Mouse (Mus musculus): ENCODE results near the gene Apopt1. TPM values are rescaled to one million over a fixed set of nuclear protein-coding genes. Genes with fewer than 3 reads are reported as not detected.

Apopt1 gene
- polyA plus RNA-seq, 1 experiment from 2014 or later = 69.6 TPM

- H3K27me3 ChIP-seq (ENCODE audit: control insufficient read depth, insufficient read depth, low read length) = no peaks in the 10 kb centered on the region
- H3K4me2 ChIP-seq (ENCODE audit: low read depth, low read length) = peak overlapping the region; percentile 96
- no peaks in the 10 kb centered on the region for H3K9me3 ChIP-seq (ENCODE audit: control insufficient read depth, low read length)
- ATAC-seq (ENCODE audit: low read depth) = peak; percentile 5; the same call in 1 of the 2 replicates
- H3K27ac ChIP-seq (ENCODE audit: low read depth, low read length) = peak overlapping the region; percentile 90
- H3K9ac ChIP-seq (replicated peaks; ENCODE audit: low read depth, low read length) = peak overlapping the region; percentile 93
- H3K4me3 ChIP-seq (ENCODE audit: low read depth, low read length) = peak overlapping the region; percentile 85
- 0 out of 2 replicates have a peak, but pooled peaks cover 7% of the 10 kb centered on the region for H3K36me3 ChIP-seq (ENCODE audit: control insufficient read depth, insufficient read depth, low read length)
- 2% methylated on average over 29 of the region's 29 CpGs for WGBS
- peaks cover 21% of the 10 kb centered on the region for H3K4me1 ChIP-seq (ENCODE audit: control insufficient read depth, insufficient read depth, low read length)
These were observed 42.6 kb upstream of the Apopt1 start for GRCm38 (mm10) chr12:111670371-111670971.

GRCm38 (mm10) chr12:111670976-111671375, 42.1 kb upstream of the Apopt1 start:
- Histone ChIP-seq H3K36me3 (ENCODE audit: control insufficient read depth, insufficient read depth, low read length) (0 out of 2 replicates have a peak, but pooled peaks cover 7% of the 10 kb centered on the region), H3K4me1 (ENCODE audit: control insufficient read depth, insufficient read depth, low read length) (peaks cover 21% of the 10 kb centered on the region), H3K9ac (replicated peaks; ENCODE audit: low read depth, low read length) (peak overlapping the region; percentile 93), H3K4me3 (ENCODE audit: low read depth, low read length) (peak overlapping the region; percentile 85), H3K27ac (ENCODE audit: low read depth, low read length) (peak overlapping the region; percentile 90), H3K9me3 (ENCODE audit: control insufficient read depth, low read length) (no peaks in the 10 kb centered on the region), H3K4me2 (ENCODE audit: low read depth, low read length) (peak overlapping the region; percentile 96), H3K27me3 (ENCODE audit: control insufficient read depth, insufficient read depth, low read length) (no peaks in the 10 kb centered on the region)
- ATAC-seq (ENCODE audit: low read depth) = 0 out of 2 replicates have a peak, but pooled peaks have one; percentile 5
- under 1% methylated on average over 34 of the region's 35 CpGs for WGBS

GRCm38 (mm10) chr12:111671431-111671902, 41.6 kb upstream of the Apopt1 start:
- H3K27ac ChIP-seq (ENCODE audit: low read depth, low read length) = peak overlapping the region; percentile 90

GRCm38 (mm10) chr12:111672176-111672575, 40.9 kb upstream of the Apopt1 start, which contains the start of gene Ckb:
Ckb (minus strand) TSS chr12:111672338.
- peak within 1 kb of the TSS; percentile 96 for H3K4me2 ChIP-seq (ENCODE audit: low read depth, low read length)
- peak within 1 kb of the TSS; percentile 93 for H3K9ac ChIP-seq (replicated peaks; ENCODE audit: low read depth, low read length)
- WGBS = under 1% methylated on average over 31 of the region's 31 CpGs
- H3K4me3 ChIP-seq (ENCODE audit: low read depth, low read length) = peak within 1 kb of the TSS; percentile 85
- H3K27ac ChIP-seq (ENCODE audit: low read depth, low read length) = peak within 1 kb of the TSS; percentile 90
- H3K9me3 ChIP-seq (ENCODE audit: control insufficient read depth, low read length) = no peaks in the 10 kb centered on the region
- peak; percentile 85 for ATAC-seq (ENCODE audit: low read depth)
- 0 out of 2 replicates have a peak, but pooled peaks cover 7% of the 10 kb centered on the region for H3K36me3 ChIP-seq (ENCODE audit: control insufficient read depth, insufficient read depth, low read length)
- H3K4me1 ChIP-seq (ENCODE audit: control insufficient read depth, insufficient read depth, low read length) = peaks cover 26% of the 10 kb centered on the region
- no peaks in the 10 kb centered on the region for H3K27me3 ChIP-seq (ENCODE audit: control insufficient read depth, insufficient read depth, low read length)

More at GRCm38 (mm10) chr12:111671431-111671902, 41.6 kb upstream of the Apopt1 start:
- H3K36me3 ChIP-seq (ENCODE audit: control insufficient read depth, insufficient read depth, low read length) = 0 out of 2 replicates have a peak, but pooled peaks cover 7% of the 10 kb centered on the region
- peaks cover 21% of the 10 kb centered on the region for H3K4me1 ChIP-seq (ENCODE audit: control insufficient read depth, insufficient read depth, low read length)
- H3K4me3 ChIP-seq (ENCODE audit: low read depth, low read length) = peak overlapping the region; percentile 85
- H3K9me3 ChIP-seq (ENCODE audit: control insufficient read depth, low read length) = no peaks in the 10 kb centered on the region
- peak; percentile 70 for ATAC-seq (ENCODE audit: low read depth)
- under 1% methylated on average over 34 of the region's 34 CpGs for WGBS
- peak overlapping the region; percentile 93 for H3K9ac ChIP-seq (replicated peaks; ENCODE audit: low read depth, low read length)
- no peaks in the 10 kb centered on the region for H3K27me3 ChIP-seq (ENCODE audit: control insufficient read depth, insufficient read depth, low read length)
- peak overlapping the region; percentile 96 for H3K4me2 ChIP-seq (ENCODE audit: low read depth, low read length)

GRCm38 (mm10) chr12:111672581-111672980, 40.5 kb upstream of the Apopt1 start:
- Histone ChIP-seq H3K9me3 (ENCODE audit: control insufficient read depth, low read length) (no peaks in the 10 kb centered on the region), H3K4me2 (ENCODE audit: low read depth, low read length) (peak overlapping the region; percentile 96), H3K9ac (replicated peaks; ENCODE audit: low read depth, low read length) (peak overlapping the region; percentile 93), H3K27me3 (ENCODE audit: control insufficient read depth, insufficient read depth, low read length) (no peaks in the 10 kb centered on the region), H3K27ac (ENCODE audit: low read depth, low read length) (peak overlapping the region; percentile 90), H3K4me3 (ENCODE audit: low read depth, low read length) (peak overlapping the region; percentile 85), H3K4me1 (ENCODE audit: control insufficient read depth, insufficient read depth, low read length) (peaks cover 30% of the 10 kb centered on the region), H3K36me3 (ENCODE audit: control insufficient read depth, insufficient read depth, low read length) (0 out of 2 replicates have a peak, but pooled peaks cover 7% of the 10 kb centered on the region)
- 8% methylated on average over 12 of the region's 12 CpGs for WGBS
- no peak; the same call in 1 of the 2 replicates for ATAC-seq (ENCODE audit: low read depth)

GRCm38 (mm10) chr12:111674850-111675486, 38.1 kb upstream of the Apopt1 start:
- Histone ChIP-seq H3K4me3 (ENCODE audit: low read depth, low read length) (no peak overlapping the region), H3K9ac (replicated peaks; ENCODE audit: low read depth, low read length) (no peak overlapping the region), H3K27ac (ENCODE audit: low read depth, low read length) (no peak overlapping the region), H3K4me1 (ENCODE audit: control insufficient read depth, insufficient read depth, low read length) (peaks cover 30% of the 10 kb centered on the region), H3K36me3 (ENCODE audit: control insufficient read depth, insufficient read depth, low read length) (0 out of 2 replicates have a peak, but pooled peaks cover under 1% of the 10 kb centered on the region), H3K4me2 (ENCODE audit: low read depth, low read length) (no peak overlapping the region), H3K27me3 (ENCODE audit: control insufficient read depth, insufficient read depth, low read length) (no peaks in the 10 kb centered on the region), H3K9me3 (ENCODE audit: control insufficient read depth, low read length) (no peaks in the 10 kb centered on the region)
- WGBS = 66% methylated on average over 2 of the region's 2 CpGs
- no peak for ATAC-seq (ENCODE audit: low read depth)

GRCm38 (mm10) chr12:111675797-111676580, 37.1 kb upstream of the Apopt1 start:
- Histone ChIP-seq H3K27me3 (ENCODE audit: control insufficient read depth, insufficient read depth, low read length) (no peaks in the 10 kb centered on the region), H3K9me3 (ENCODE audit: control insufficient read depth, low read length) (no peaks in the 10 kb centered on the region), H3K27ac (ENCODE audit: low read depth, low read length) (no peak overlapping the region), H3K4me1 (ENCODE audit: control insufficient read depth, insufficient read depth, low read length) (peaks cover 23% of the 10 kb centered on the region), H3K4me2 (ENCODE audit: low read depth, low read length) (no peak overlapping the region), H3K4me3 (ENCODE audit: low read depth, low read length) (no peak overlapping the region), H3K9ac (replicated peaks; ENCODE audit: low read depth, low read length) (no peak overlapping the region), H3K36me3 (ENCODE audit: control insufficient read depth, insufficient read depth, low read length) (no peaks in the 10 kb centered on the region)
- 81% methylated on average over 6 of the region's 6 CpGs for WGBS
- ATAC-seq (ENCODE audit: low read depth) = no peak

- Histone ChIP-seq H3K9me3 (ENCODE audit: control insufficient read depth, low read length) (no peaks in the 10 kb centered on the region), H3K36me3 (ENCODE audit: control insufficient read depth, insufficient read depth, low read length) (no peaks in the 10 kb centered on the region), H3K4me2 (ENCODE audit: low read depth, low read length) (peak overlapping the region; percentile 97), H3K4me1 (ENCODE audit: control insufficient read depth, insufficient read depth, low read length) (peaks cover 23% of the 10 kb centered on the region), H3K27ac (ENCODE audit: low read depth, low read length) (peak overlapping the region; percentile 97), H3K4me3 (ENCODE audit: low read depth, low read length) (peak overlapping the region; percentile 79), H3K27me3 (ENCODE audit: control insufficient read depth, insufficient read depth, low read length) (no peaks in the 10 kb centered on the region), H3K9ac (replicated peaks; ENCODE audit: low read depth, low read length) (peak overlapping the region; percentile 68)
- WGBS = 19% methylated on average over 5 of the region's 5 CpGs
- ATAC-seq (ENCODE audit: low read depth) = no peak; the same call in none of the 2 replicates
These were observed 35.6 kb upstream of the Apopt1 start for GRCm38 (mm10) chr12:111677421-111677820.
